Mouse (Mus musculus) gastrocnemius, adult 18-20 months (tissue): ENCODE results near the gene Igf2bp2. TPM values are rescaled to one million over a fixed set of nuclear protein-coding genes. Genes with fewer than 3 reads are reported as not detected.

Experiments
- DNase-seq: peaks from one replicate; pipeline ENCODE4 v3.0.0; 2021; ENCODE audit warnings: low spot score
- long read RNA-seq, 2 experiments: library from polyadenylated mRNA; stranded (forward); transcript quantifications; one replicate each; pipeline ENCODE4 v2.0.0; 2021
- total RNA-seq, 2 experiments: library from RNA; stranded (reverse); gene quantifications; 2 replicates each; pipeline ENCODE4 v1.2.3; 2021

Igf2bp2 gene
- total RNA-seq: 1 to 10 TPM; 1.4 to 1.5 TPM
- long read RNA-seq, experiment 1, partial matches to known transcripts: 0 of 2 reads
- long read RNA-seq, experiment 1, other reads (novel, unspliced or antisense): 1 of 2 reads
- long read RNA-seq, experiment 2, transcript Igf2bp2-201 (16 exons, 3,899 nt): major isoform, 5 of 5 reads
- long read RNA-seq, experiment 2, partial matches to known transcripts: 0 of 5 reads
- long read RNA-seq, experiment 2, other reads (novel, unspliced or antisense): 0 of 5 reads

DNA sequence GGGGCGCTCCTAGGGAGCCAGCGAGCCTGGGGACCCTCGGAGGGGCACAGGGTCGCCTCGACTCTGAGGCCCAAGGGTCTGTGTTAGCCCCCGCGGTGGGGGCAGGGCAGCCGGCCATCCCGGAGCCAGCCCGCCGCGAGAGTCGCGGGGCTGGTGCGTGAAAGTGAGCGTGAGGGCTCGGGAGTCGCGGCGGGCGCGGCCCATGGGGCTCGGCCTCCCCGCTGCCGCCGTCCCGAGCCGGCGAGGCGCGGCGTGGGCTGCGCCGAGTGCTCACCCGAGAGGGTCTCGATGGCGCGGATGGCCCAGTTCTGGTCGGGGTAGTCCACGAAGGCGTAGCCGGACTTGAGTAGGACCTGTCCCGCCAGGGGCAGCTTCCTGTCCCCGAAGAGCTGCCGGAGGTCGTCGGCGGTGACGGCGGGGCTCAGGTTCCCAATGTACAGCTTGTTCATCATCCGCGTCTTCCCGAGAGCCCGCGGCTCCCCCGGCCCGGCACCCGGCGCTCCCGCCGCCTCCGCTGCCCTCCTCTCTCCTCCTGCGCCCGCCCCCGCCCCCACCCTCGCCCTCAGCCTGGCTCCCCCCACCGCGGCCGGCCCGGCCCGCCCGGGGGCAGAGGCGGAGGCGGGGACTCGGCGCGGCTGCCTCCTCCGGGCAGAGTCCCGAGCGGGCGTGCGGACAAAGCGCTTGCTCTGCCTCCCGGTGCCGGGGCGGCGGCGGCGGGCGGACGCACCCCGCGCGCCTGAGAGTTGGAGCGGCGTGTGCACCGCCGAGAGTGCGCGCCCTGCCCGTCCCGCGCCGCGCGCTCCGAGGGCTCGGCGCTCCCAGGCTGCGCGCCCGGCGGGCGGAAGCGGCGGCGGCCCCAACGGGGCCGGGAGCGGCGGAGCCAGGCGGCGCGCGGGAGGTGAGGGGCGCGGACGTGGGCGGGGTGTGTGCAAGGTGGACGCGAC lies at the start of gene Igf2bp2:
Gene Igf2bp2 (minus strand): TSS at position 788 of the 944 bp plus-strand sequence.
- DNase-seq: peak; percentile 30

GRCm38 (mm10) chr16:22203501-22203900 lies 40.4 kb upstream of the Igf2bp2 start:
- DNase-seq: no peak

- DNase-seq: no peak
These were observed 38.8 kb upstream of the Igf2bp2 start for GRCm38 (mm10) chr16:22201858-22202257.

GRCm38 (mm10) chr16:22200476-22200875 lies 37.4 kb upstream of the Igf2bp2 start:
- DNase-seq: no peak

DNA sequence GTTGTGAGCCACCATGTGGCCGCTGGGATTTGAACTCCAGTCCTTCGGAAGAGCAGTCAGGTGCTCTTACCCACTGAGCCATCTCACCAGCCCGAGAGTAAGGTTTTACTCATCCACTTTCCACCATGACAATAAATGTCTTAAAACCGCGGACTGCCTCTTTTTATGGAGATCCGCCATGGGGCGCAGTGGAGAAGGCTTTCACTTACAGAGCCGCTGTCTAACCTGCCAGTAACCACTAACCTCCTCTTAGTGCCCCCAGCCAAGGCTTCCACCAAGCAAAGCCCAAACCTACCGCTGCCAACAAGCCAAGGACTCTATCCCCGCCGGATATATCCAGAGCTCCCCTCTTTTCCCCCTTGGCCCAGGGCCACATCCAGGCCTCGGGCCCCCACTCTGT lies 24.3 kb upstream of the Igf2bp2 start:
- DNase-seq: no peak

DNA sequence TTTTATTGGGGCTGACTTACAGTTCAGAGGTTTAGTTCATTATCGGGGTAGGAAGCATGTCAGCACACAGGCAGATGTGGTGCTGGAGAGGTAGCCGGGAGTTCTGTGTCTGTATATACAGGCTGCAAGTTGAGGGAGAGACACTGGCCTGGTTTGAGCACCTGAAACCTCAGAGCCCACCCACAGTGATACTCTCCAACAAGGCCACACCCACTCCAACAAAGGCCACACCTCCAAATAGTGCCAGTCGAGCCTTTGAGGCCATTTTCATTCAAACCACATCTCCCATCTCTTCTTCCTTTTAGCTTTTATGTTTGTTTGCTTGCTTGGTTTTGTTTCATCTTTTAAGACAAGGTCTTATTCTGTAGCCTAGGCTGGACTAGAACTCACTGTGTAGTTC lies 22.3 kb upstream of the Igf2bp2 start:
- no peak for DNase-seq

DNA sequence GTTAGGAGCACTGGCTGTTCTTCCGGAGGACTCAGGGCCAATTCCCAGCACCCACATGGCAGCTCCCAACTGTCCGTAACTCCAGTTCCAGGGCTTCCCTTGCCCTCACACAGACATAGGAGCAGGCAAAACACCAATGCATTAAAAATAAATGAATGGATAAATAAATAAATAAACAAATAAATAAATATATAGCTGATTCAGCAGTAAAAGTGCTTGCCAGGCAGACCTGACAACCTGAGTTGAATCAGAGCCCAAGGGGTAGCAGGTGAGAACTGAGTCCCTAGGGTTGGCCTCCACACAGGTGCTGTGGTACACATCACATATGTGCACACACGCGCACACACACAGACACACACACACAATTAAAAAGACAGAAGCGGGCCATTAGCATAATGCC lies 21.0 kb upstream of the Igf2bp2 start:
- no peak for DNase-seq

GRCm38 (mm10) chr16:22182286-22182685 lies 19.2 kb upstream of the Igf2bp2 start:
- DNase-seq: no peak

DNA sequence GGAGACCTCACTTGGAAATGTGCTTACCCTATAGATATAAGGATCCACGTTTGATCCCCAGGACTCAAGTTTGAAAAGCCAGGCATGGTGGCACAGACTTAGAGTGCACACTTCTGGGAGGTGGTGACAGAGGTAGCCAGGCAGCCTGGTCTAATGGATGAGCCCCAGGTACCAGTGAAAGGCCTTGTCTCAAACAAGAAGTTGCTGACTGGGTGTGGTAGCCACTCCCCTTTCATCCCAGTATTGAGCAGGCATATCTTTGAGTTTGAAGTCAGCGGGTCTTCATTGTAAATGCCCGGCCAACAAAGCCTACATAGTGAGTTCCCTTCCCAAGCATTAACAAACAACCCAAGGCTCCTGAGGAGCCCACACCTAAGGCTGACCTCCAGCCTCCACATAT lies 15.7 kb upstream of the Igf2bp2 start:
- no peak for DNase-seq

- DNase-seq: no peak
These were observed 14.9 kb upstream of the Igf2bp2 start for GRCm38 (mm10) chr16:22177999-22178398.

- no peak for DNase-seq
These were observed 5.6 kb upstream of the Igf2bp2 start for GRCm38 (mm10) chr16:22168731-22169130.

DNA sequence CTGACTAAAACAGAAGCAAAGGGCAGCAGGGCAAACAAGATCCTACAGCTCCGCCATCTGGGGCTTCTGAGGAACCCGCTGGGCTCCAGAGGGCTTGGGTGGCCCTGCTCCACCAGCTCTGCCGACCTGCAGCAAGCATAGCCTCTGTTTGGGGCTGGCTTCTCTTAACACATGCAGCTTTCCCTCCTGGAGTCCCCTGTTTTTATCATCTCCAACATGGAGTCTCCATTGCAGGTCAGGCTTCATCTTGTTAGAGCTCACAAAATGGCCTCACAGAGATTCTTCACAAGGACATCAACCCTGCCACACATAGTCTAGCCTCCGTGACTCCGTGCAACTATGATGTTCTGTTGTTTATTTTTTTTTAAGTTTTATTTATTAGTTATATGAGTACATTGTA lies 2.5 kb upstream of the Igf2bp2 start:
- DNase-seq: no peak

- no peak for DNase-seq
These were observed 1.3 kb upstream of the Igf2bp2 start for GRCm38 (mm10) chr16:22164446-22164845.

DNA sequence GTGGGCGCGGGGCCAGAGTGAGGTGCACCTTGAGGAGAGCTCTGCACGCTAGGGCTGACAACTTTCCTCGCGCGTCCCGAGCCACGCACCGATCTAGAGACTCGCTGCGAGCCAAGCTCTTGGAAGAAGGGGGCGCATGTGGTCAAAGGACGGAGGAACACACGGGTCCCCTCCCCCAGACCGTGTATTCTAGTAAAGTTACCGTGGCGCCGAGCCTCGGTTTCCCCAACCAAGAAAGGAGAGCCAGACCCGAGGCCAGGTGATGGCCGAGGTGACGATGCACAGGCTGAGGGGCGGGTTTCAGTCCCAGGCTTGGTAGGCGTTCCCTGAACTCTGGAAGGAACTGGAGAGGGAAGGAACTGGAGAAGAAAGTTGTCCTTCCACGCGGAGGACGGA lies 355 bp upstream of the Igf2bp2 start:
- peak; percentile 3 for DNase-seq

DNA sequence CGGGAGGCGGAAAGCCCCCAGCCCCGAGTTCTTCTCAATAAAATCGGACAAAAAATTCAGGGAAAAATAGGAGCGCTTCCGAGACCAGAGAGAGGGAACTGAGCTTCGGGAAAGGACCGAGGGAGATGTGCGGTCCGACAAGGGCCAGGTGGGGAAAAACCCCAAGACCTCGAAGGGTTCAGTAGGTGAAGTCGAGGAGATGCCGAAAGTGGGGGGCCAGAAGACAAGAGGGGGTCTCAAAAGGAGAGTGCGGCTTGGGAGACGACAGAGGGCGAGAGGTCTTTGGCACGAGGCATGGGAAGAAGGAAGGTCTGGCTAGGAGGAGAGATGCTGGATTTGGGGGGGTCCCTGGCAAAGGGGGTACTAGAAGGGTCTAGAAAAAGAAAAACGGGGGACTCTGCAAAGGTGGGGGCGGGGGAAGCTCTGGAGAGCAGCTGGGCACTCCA lies 1.0 kb downstream of the Igf2bp2 start:
- DNase-seq: no peak

DNA sequence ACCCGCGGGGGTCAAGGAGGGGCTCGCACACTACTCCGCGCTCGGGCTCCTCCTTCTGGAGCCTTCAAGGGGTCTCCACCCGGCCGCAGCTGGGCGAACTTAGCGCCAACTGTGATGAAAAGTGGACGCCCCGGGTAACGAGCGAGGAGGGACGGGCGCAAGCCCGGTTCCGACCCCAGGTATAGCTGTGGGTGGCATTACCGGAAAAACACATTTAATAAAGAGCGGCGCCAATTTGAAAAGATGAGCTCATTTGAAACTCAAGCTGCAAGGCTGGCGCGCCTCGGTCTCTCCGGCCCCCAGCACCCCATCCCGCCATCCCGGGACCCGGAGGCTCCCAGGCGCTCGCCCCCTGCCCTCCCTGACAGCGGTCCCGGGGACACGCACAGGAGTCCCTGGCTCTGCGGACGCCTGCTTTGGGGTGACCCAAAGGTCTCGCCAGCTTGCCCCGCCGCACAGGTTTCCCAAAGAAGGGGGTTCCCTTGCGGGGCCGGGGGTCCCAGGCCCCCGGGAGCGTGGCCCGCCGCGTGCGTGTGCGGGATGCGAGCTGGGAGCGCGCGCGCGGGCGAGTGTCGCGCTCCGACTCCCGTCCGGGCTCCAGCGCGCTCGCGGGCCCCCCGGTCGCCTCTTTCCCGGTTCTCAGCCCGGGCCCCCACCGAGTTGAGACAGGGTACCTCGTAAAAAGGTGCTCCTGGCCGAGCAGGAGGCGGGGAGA lies 1.6 kb downstream of the Igf2bp2 start:
- peak; percentile 2 for DNase-seq

DNA sequence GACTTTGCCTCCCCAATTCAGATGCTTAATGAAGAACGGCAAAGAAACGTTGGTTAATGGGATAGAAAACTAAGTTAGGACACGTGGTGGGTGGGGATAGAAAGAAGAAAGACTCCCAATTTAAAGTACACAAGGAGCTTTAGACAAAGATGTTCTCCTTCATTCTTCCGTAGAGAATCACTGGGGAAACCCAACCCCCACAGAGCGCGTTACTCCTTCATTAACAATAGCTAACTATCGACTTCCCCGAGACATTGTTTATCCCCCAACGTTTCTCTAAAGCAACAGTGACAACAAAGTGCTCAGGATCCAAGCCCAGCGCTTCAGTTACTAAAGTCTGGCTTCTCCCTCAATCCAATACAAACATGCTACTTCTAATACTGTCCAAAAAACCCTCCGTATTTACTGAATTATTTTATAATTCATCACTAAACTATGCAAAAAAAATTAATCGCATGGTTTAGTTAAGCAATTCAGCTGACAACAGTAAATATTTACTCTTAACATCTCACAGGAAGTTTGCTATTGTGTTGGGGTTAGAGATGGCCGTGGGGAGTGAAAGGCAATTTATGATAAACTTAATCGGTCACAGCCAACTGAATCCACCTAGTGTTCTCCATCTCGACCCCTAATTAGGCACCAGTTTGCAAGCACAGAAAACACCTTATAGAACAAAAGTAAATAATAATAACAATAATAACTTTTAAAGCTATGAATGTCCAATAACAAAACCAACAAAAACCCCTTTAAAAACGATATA lies 2.5 kb downstream of the Igf2bp2 start:
- no peak for DNase-seq

DNA sequence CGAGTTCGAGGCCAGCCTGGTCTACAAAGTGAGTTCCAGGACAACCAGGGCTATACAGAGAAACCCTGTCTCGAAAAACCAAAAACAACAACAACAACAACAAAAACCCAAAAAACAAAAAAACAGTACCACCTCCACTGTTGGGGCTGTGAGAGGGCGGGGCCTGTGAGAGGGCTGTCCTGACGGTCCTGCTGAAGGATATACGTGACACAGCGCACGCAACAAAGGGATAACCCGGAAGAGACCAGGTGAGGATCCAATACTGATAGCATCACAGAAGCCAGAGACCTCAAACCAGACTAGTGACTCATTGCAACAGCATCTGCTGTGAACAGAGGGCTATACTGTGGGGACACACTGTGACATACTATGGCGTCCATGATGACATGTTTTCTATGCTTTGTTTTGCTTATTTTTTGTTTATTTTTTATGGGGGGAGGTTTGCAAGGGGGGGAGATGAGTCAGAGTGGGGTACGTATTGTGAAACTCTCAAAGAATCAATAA lies 10.1 kb downstream of the Igf2bp2 start:
- DNase-seq: no peak

GRCm38 (mm10) chr16:22151706-22152315 lies 11.3 kb downstream of the Igf2bp2 start:
- no peak for DNase-seq

GRCm38 (mm10) chr16:22150421-22150820 lies 12.7 kb downstream of the Igf2bp2 start:
- no peak for DNase-seq
